Mouse (Mus musculus) heart, adult 18-20 months (tissue): Measurements from ENCODE around the gene Tmsb10. TPM values are rescaled to one million over a fixed set of nuclear protein-coding genes. Genes with fewer than 3 reads are reported as not detected.

Experiments used
- DNase-seq, 2 experiments: peaks; one replicate each; pipeline ENCODE4 v3.0.0; 2021 to 2022; ENCODE audit warnings: mixed read lengths in 1 of 2
- total RNA-seq, 2 experiments: library from RNA; stranded (reverse); gene quantifications; 2 replicates each; pipeline ENCODE4 v1.2.3; 2021

Tmsb10 gene
- total RNA-seq, 2 experiments from 2014 or later: 99.1 to 111 TPM

DNA sequence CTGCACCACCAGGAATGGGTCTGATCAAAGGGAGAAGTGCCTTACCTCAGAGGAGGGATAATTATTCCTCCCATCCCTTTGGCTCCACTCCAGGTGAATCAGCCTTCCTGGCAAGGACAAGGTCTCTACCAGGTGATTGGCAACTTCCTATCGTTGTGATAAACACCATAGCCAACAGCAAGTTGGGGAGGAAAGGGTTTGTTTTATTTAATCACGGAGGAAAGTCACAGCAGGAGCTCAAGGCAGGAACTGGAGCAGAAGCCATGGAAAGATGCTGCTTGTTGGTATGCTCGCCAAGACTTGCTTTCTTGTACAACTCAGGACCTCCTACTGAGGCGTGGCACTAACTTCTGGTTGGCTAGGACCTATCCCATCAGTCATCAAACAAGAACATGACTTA lies 47.3 kb downstream of the Tmsb10 start:
- DNase-seq: no peak

Other genes starting within 250 kb of the Tmsb10 start
- gene Tcf7l1, start 169.5 kb downstream of the Tmsb10 start, total RNA-seq: 1 to 10 TPM; 8.2 to 9.2 TPM
- gene Kcmf1, start 58.8 kb downstream of the Tmsb10 start, total RNA-seq: 100 to 1,000 TPM in 1 of 2 experiments, 10 to 100 TPM in 1; 97.7 to 104 TPM